Comparison of ENCODE assay signal across 15 mouse cellular contexts in the genomic region with DNA sequence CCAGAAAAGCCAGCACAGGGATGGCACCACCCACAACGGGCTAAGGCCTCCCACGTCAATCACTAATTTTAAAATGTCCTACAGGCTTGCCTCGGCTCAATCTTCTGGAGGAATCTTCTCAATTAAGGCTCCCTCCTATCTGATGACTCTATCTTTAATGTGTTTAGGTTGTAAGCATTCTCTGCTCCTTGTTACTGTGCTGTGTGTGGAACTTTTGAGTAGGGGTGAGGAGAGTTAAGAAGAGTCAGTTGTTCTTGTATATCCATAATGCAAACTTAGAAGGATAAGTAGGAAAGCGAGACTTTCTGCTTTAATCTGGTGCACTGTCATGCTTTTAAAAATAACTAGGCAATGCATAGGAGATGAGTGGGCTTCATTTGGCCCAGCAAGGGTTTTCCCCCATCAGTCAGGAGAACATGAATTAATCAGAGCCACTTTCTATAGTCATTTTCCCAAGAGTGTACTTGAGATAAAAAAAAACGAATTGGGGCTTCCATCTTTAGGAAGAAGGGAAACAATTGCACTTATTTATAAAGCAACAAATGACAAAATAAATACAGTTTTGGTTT.
"Had no signal": no experiment of that assay in that cellular context is flagged by ENCODE, and none has a peak within 500 bp of the region (broad histone marks: within the 10 kb centered on the region; RNA-seq: fewer than 3 reads in every experiment).

No protein-coding gene starts in this region.

- DNase-seq: kidney, adult 2 months; kidney, postnatal 25 days; layer of hippocampus, adult 9-11 months; liver, embryonic 13.5 days; lung, adult 2 months; lung, postnatal 14 days; lung, postnatal 4 days; midbrain, embryonic 14.5 days; thymus, adult 2 months; thymus, postnatal 14 days; thymus, postnatal 4 days had no signal

- H3K27ac ChIP-seq: kidney, postnatal 0 days; layer of hippocampus, adult 2 months; liver, embryonic 13.5 days; neural tube, embryonic 12.5 days; neural tube, embryonic 15.5 days had no signal

- H3K4me3 ChIP-seq: layer of hippocampus, adult 2 months; liver, embryonic 13.5 days; neural tube, embryonic 12.5 days; neural tube, embryonic 15.5 days had no signal
